Mouse (Mus musculus) CH12.LX (cell line): Measurements from ENCODE around the gene Zbtb9. TPM values are rescaled to one million over a fixed set of nuclear protein-coding genes. Genes with fewer than 3 reads are reported as not detected.
A peak's percentile ranks its signal among the peaks of the same experiment; 100 is the strongest.

Source experiments
- DNase-seq: peaks from one replicate; pipeline ENCODE4 v3.0.0-alpha.2; 2013; ENCODE audit errors: extremely low read depth
- H3K27ac ChIP-seq: 2 replicates; pipeline ENCODE4 v1.5.1; 2012; ENCODE audit warnings: low read depth, mild to moderate bottlenecking, control low read depth, moderate library complexity; ENCODE audit not compliant: insufficient read depth
- H3K27me3 ChIP-seq: replicated peaks from 2 replicates; pipeline ENCODE3; 2012; ENCODE audit warnings: inconsistent platforms
- H3K36me3 ChIP-seq, 2 experiments: replicated peaks in 1 of 2; 2 replicates each; pipeline versions ENCODE3 to v1.6.1; 2012; ENCODE audit warnings: inconsistent platforms in 1 of 2, low read length in 1 of 2, mild to moderate bottlenecking in 1 of 2, mixed read lengths in 1 of 2, moderate library complexity in 1 of 2; ENCODE audit not compliant: control insufficient read depth in 1 of 2, insufficient read depth in 1 of 2
- H3K4me1 ChIP-seq, 2 experiments: 2 replicates each; pipeline ENCODE4 v1.6.1; 2012; ENCODE audit warnings: inconsistent platforms in 1 of 2, moderate library complexity in 1 of 2; ENCODE audit not compliant: insufficient read depth in 2 of 2, control insufficient read depth in 1 of 2
- H3K4me2 ChIP-seq: 2 replicates; pipeline ENCODE4 v1.6.1; 2012; ENCODE audit warnings: low read depth, mild to moderate bottlenecking, control low read depth; ENCODE audit not compliant: poor library complexity, insufficient read depth, severe bottlenecking
- H3K4me3 ChIP-seq, 3 experiments: fragments of 150-350 bp in 1 of 3; sonication (generic) in 1 of 3; replicated peaks in 1 of 3; 2 replicates each; pipeline versions ENCODE3 to v1.5.1; 2011 to 2012; ENCODE audit warnings: low read depth in 2 of 3, low read length in 2 of 3, mild to moderate bottlenecking in 2 of 3, moderate library complexity in 2 of 3, control low read depth in 1 of 3, improper control_type of control experiment in 1 of 3, inconsistent platforms in 1 of 3, mixed read lengths in 1 of 3; ENCODE audit not compliant: poor library complexity in 1 of 3
- H3K79me2 ChIP-seq: replicated peaks from 2 replicates; pipeline ENCODE4 v1.6.1; 2012; ENCODE audit warnings: mild to moderate bottlenecking, moderate library complexity; ENCODE audit not compliant: control insufficient read depth, poor library complexity, insufficient read depth, severe bottlenecking; ENCODE audit errors: extremely low read depth
- H3K9ac ChIP-seq: 2 replicates; pipeline ENCODE4 v1.6.1; 2012; ENCODE audit warnings: low read depth, mild to moderate bottlenecking, control low read depth, moderate library complexity; ENCODE audit not compliant: insufficient read depth
- H3K9me3 ChIP-seq: replicated peaks from 2 replicates; pipeline ENCODE3; 2012; ENCODE audit warnings: low read length, inconsistent platforms, mixed read lengths
- BHLHE40 ChIP-seq: IDR thresholded peaks from 2 replicates; pipeline ENCODE4 v1.6.1; 2011; ENCODE audit warnings: mild to moderate bottlenecking, low read depth, low read length, improper control_type of control experiment
- CHD1 ChIP-seq: IDR thresholded peaks from 2 replicates; pipeline ENCODE4 v1.6.1; 2012; ENCODE audit warnings: low read depth, low read length, improper control_type of control experiment, inconsistent platforms
- ETS1 ChIP-seq: conservative IDR thresholded peaks from 2 replicates; pipeline ENCODE4 v1.6.1; 2012; ENCODE audit warnings: low read depth, mild to moderate bottlenecking, inconsistent platforms, low read length, improper control_type of control experiment, moderate library complexity
- HCFC1 ChIP-seq: IDR thresholded peaks from 2 replicates; pipeline ENCODE4 v1.6.1; 2012; ENCODE audit warnings: low read depth, mild to moderate bottlenecking, inconsistent platforms, low read length, improper control_type of control experiment
- MAX ChIP-seq: IDR thresholded peaks from 2 replicates; pipeline ENCODE4 v1.6.1; 2011; ENCODE audit warnings: low read length, improper control_type of control experiment
- MAZ ChIP-seq: IDR thresholded peaks from 2 replicates; pipeline ENCODE4 v1.6.1; 2012; ENCODE audit warnings: low read depth, mild to moderate bottlenecking, inconsistent platforms, low read length, improper control_type of control experiment, moderate library complexity
- MXI1 ChIP-seq: IDR thresholded peaks from 2 replicates; pipeline ENCODE4 v1.6.1; 2011; ENCODE audit warnings: mild to moderate bottlenecking, low read depth, low read length, improper control_type of control experiment
- NRF1 ChIP-seq: IDR thresholded peaks from 2 replicates; pipeline ENCODE4 v1.6.1; 2014; ENCODE audit warnings: low read depth, mild to moderate bottlenecking, inconsistent platforms, low read length, improper control_type of control experiment, moderate library complexity
- USF1 ChIP-seq: IDR thresholded peaks from 2 replicates; pipeline ENCODE4 v1.6.1; 2014; ENCODE audit warnings: low read depth, mild to moderate bottlenecking, inconsistent platforms, low read length, improper control_type of control experiment
- USF2 ChIP-seq: conservative IDR thresholded peaks from 2 replicates; pipeline ENCODE4 v1.6.1; 2011; ENCODE audit warnings: low read depth, low read length, improper control_type of control experiment
- ZMIZ1 ChIP-seq: IDR thresholded peaks from 2 replicates; pipeline ENCODE4 v1.6.1; 2012; ENCODE audit warnings: low read depth, mild to moderate bottlenecking, inconsistent platforms, low read length, improper control_type of control experiment
- dilution Hi-C: fragments of 300-500 bp; cut with MboI; formaldehyde crosslinking; loops from 2 replicates; pipeline ENCODE4 v1.14.3; 2020; ENCODE audit warnings: low sequenced_read_pairs; ENCODE audit not compliant: extremely low pct_unique_long_range_greater_than_20kb, extremely low pct_ligation_motif_present
- in situ Hi-C: fragments of 300-500 bp; cut with MboI; formaldehyde crosslinking; loops from 3 replicates; pipeline ENCODE4 v1.14.3; 2019; ENCODE audit warnings: low sequenced_read_pairs, low pct_ligation_motif_present, low pct_unique_long_range_greater_than_20kb, mixed read lengths
- polyA plus RNA-seq: library from polyadenylated mRNA; unstranded; fragments of >175 nt; gene quantifications from 2 replicates; pipeline ENCODE4 v1.2.1, GENCODE M21; 2012; ENCODE audit warnings: low read depth; ENCODE audit not compliant: insufficient read length
- total RNA-seq, 2 experiments: library from RNA; depleted of rRNA; stranded (reverse); fragments of 300-350 nt in 1 of 2; fragments of >200 nt in 1 of 2; gene quantifications; 2 replicates each; pipeline ENCODE4 v1.2.3; 2012 to 2014

Gene Zbtb9
- total and polyA plus RNA-seq, 3 experiments = 2.0 to 14.3 (median 8.1) TPM

DNA sequence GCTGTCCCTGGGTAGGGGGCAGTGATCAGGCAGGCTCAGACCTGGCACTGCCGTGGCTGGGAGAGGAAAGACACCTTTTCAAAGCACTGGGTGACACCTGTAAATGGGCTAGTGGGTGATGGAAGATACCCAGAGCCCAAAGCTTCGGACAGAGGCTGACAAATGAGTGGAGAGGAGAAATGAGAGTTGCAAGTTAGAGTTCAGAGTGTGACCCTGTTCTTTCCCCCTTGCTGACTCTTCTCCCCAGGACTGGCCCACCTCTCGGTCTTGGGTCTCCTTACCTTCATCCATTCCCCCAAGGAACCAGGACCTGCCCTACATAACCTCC is 33.0 kb upstream of the Zbtb9 start:
- H3K4me2 ChIP-seq = peak overlapping the region; percentile 55
- no peak for DNase-seq
- H3K9ac ChIP-seq = peak overlapping the region; percentile 74
- peaks cover 5 to 26% of the 10 kb centered on the region in 2 experiments; a peak in 3 of 4 replicates for H3K4me1 ChIP-seq
- H3K9me3 ChIP-seq = no peaks in the 10 kb centered on the region
- H3K4me3 ChIP-seq = peak overlapping the region; percentile 56 to 79 (median 68)
- peak overlapping the region; percentile 65 for H3K27ac ChIP-seq
- H3K36me3 ChIP-seq = peaks cover 21 to 26% of the 10 kb centered on the region in 2 experiments
- TF ChIP-seq CHD1 (no peak), MAZ (0 out of 2 replicates have a peak, but pooled peaks have one; percentile 26)
- in situ Hi-C loops = no loop called here
- dilution Hi-C loops = no loop called here
- H3K27me3 ChIP-seq = peaks cover 25% of the 10 kb centered on the region
- H3K79me2 ChIP-seq = peaks cover 6% of the 10 kb centered on the region

DNA sequence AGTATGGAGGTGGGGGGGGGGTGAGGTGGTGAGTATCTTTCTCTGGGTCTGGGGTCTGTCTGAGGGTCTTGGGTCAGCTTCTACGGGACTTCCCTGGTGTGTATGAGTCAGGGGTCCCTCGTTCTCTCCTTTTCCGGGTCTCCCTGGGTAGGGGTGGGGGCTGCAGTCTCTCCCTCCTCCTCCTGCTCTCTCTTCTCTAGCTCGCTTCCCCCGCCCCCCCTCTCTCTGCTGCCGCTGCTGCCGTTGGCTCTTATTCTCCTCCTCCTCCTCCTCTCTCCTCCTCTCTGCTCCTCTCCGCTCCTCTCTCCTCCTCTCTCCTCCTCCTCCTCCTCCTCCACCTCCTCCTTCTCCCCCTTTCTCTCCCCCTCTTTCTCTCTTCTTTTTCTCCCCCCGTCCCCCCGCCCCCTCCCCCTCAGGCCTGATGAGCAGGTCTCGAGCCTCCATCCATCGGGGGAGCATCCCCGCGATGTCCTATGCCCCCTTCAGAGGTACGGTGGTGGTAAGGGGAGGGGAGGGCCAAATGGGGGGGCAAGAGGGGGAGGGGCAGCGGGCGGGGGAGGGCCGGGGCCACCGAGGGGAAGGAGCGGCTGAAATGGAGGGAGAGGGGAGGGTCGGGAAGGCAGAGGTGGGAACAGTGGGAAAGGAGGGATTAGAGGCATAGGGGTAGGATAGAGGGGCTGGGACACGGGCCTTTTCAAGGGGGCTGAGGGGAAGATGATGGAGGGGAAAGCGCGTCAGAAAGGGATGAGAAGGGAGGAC is 31.8 kb upstream of the Zbtb9 start, which contains the start of gene Syngap1:
Syngap1 (plus strand) TSS at position 223 of the 759 bp plus-strand sequence.
- H3K4me1 ChIP-seq = peaks cover 5 to 24% of the 10 kb centered on the region in 2 experiments; a peak in 3 of 4 replicates
- H3K36me3 ChIP-seq = peaks cover 10 to 13% of the 10 kb centered on the region in 2 experiments
- in situ Hi-C loops = no loop called here
- H3K9me3 ChIP-seq = no peaks in the 10 kb centered on the region
- H3K4me2 ChIP-seq = peak within 1 kb of the TSS; percentile 55
- peaks cover 6% of the 10 kb centered on the region for H3K79me2 ChIP-seq
- H3K27ac ChIP-seq = no peak within 1 kb of the TSS
- peaks cover 36% of the 10 kb centered on the region for H3K27me3 ChIP-seq
- H3K4me3 ChIP-seq = peak within 1 kb of the TSS; percentile 56 to 79 (median 68)
- TF ChIP-seq ETS1 = no peak
- TF ChIP-seq NRF1 = no peak
- no peak for TF ChIP-seq HCFC1
- no peak for TF ChIP-seq BHLHE40
- TF ChIP-seq ZMIZ1 = no peak
- no peak for TF ChIP-seq USF1
- TF ChIP-seq, all 38 proteins: peak for 0
- DNase-seq = no peak
- H3K9ac ChIP-seq = peak within 1 kb of the TSS; percentile 74
- dilution Hi-C loops = no loop called here

DNA sequence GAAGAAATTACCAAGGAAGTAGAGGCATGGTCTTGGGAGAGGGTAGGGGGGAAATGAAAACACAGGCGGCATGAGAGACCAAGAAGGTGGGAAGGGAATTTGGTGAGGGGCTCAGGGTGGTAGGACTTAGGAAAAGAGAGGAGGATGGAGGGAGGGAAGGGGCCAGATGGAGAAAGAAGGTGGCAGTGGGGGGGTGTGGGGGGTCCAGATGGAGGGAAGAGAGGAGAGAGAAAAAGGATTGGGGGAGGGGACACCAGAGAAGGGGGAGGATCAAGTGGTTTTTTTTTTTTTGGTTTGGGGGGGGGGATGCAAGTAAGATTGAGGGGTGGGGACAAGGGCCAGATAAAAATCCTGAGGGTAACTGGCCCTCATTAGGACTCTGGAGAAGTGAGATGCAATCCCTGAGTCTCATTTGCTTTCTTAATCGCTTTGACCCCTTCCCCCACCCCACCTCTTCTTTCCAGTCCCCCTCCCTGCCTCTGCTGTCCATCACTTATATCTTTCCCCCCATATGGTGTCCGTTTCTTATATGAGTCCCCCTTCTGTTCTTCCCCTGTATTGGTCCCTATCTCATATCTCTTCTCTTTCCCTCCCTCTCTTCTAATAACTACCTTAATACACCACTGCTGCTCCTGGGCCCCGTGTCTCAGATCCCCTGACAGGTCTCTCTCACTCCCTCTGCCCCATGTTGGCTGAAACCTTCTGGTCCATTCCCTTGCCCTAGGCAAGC is 31.0 kb upstream of the Zbtb9 start:
- dilution Hi-C loops (no loop called here), in situ Hi-C loops (no loop called here)
- Histone ChIP-seq H3K4me1 (peaks cover 5 to 21% of the 10 kb centered on the region in 2 experiments; a peak in 3 of 4 replicates), H3K36me3 (peaks cover 4 to 5% of the 10 kb centered on the region in 2 experiments), H3K9me3 (no peaks in the 10 kb centered on the region), H3K4me2 (peak overlapping the region; percentile 50; the same call in 1 of the 2 replicates)
- no peak for DNase-seq
- no peak for TF ChIP-seq USF2
- TF ChIP-seq MAX = no peak
- TF ChIP-seq MXI1 = no peak
- peak; percentile 64; the same call in 1 of the 2 replicates for TF ChIP-seq HCFC1
- TF ChIP-seq, all 38 proteins: peak for 1
- Histone ChIP-seq H3K27me3 (peaks cover 44% of the 10 kb centered on the region), H3K27ac (no peak overlapping the region), H3K9ac (peak overlapping the region; percentile 28; the same call in 1 of the 2 replicates), H3K4me3 (peak overlapping the region in 2 of 3 experiments; percentile 30 to 34), H3K79me2 (peaks cover 6% of the 10 kb centered on the region)
